14 mouse cellular contexts compared by ENCODE assay signal in genomic region chr17:10529329-10529955, GRCm38 (mm10).
DNase-seq lines count a peak whose midpoint lies in the region; ATAC-seq and TF ChIP-seq lines count a peak whose summit lies in the region.
"Had no signal": no experiment of that assay in that cellular context is flagged by ENCODE, and none has a peak within 500 bp of the region (broad histone marks: within the 10 kb centered on the region; RNA-seq: fewer than 3 reads in every experiment).

No protein-coding gene starts in this region.

- H3K4me1 ChIP-seq in kidney, postnatal 0 days (replicated peaks; ENCODE audit: insufficient read depth, low read length), result no peaks in the 10 kb centered on the region
- peaks cover 10% of the 10 kb centered on the region; the same call in 1 of the 2 replicates for H3K4me1 ChIP-seq in midbrain, postnatal 0 days (ENCODE audit: insufficient read depth, low read length)
- H3K4me1 ChIP-seq in midbrain, embryonic 13.5 days (replicated peaks), result peaks cover 15% of the 10 kb centered on the region; the same call in 1 of the 2 replicates
- no peaks in the 10 kb centered on the region for H3K4me1 ChIP-seq in thymus, adult 2 months (replicated peaks; ENCODE audit: control insufficient read depth, insufficient read depth, low read length)

- DNase-seq in kidney, postnatal 0 days (ENCODE audit: low spot score), result peak; percentile 43
- DNase-seq in kidney, adult 11 months, result no peak
- DNase-seq in midbrain, postnatal 0 days (ENCODE audit: low spot score), result no peak
- peak; percentile 57 for DNase-seq in R1 (ENCODE audit: low read depth, low spot score)
- peak; percentile 43 for DNase-seq in gastrocnemius, postnatal 14 days
- no peak for DNase-seq in thymus, adult 2 months
- DNase-seq: cerebellum, adult 9-11 months; left cerebral cortex, postnatal 4 days had no signal

- no peak for TF ChIP-seq POLR2A in thymus, adult 2 months (IDR thresholded peaks at IDR 0.05; ENCODE audit: control insufficient read depth, extremely low read depth, insufficient read depth, low read length, poor library complexity)

- H3K4me3 ChIP-seq in kidney, postnatal 0 days (replicated peaks; ENCODE audit: low read depth, low read length), result no peak overlapping the region
- H3K4me3 ChIP-seq in midbrain, postnatal 0 days (ENCODE audit: low read depth, low read length), result no peak overlapping the region
- H3K4me3 ChIP-seq in midbrain, embryonic 13.5 days (replicated peaks), result no peak overlapping the region
- no peak overlapping the region for H3K4me3 ChIP-seq in thymus, adult 2 months (ENCODE audit: control insufficient read depth, insufficient read depth, low read length)
- H3K4me3 ChIP-seq: embryonic facial prominence, embryonic 13.5 days; heart, embryonic 10.5 days had no signal

- 37% methylated on average over 3 of the region's 3 CpGs for WGBS in kidney, postnatal 0 days
- 83% methylated on average over 3 of the region's 3 CpGs for WGBS in midbrain, postnatal 0 days
- 73% methylated on average over 3 of the region's 3 CpGs for WGBS in midbrain, embryonic 13.5 days
- 71% methylated on average over 3 of the region's 3 CpGs for WGBS in thymus, adult 2 months

- H3K36me3 ChIP-seq in kidney, postnatal 0 days (ENCODE audit: insufficient read depth, low read length), result no peaks in the 10 kb centered on the region
- no peaks in the 10 kb centered on the region for H3K36me3 ChIP-seq in midbrain, postnatal 0 days (ENCODE audit: insufficient read depth, low read length)
- H3K36me3 ChIP-seq in midbrain, embryonic 13.5 days, result no peaks in the 10 kb centered on the region
- H3K36me3 ChIP-seq in thymus, adult 2 months (ENCODE audit: control insufficient read depth, insufficient read depth, low read length), result no peaks in the 10 kb centered on the region
- H3K36me3 ChIP-seq: embryonic facial prominence, embryonic 13.5 days; heart, embryonic 10.5 days had no signal

- H3K27me3 ChIP-seq in kidney, postnatal 0 days (ENCODE audit: insufficient read depth, low read length), result no peaks in the 10 kb centered on the region
- no peaks in the 10 kb centered on the region for H3K27me3 ChIP-seq in midbrain, postnatal 0 days (ENCODE audit: insufficient read depth, low read length)
- no peaks in the 10 kb centered on the region for H3K27me3 ChIP-seq in midbrain, embryonic 13.5 days
- H3K27me3 ChIP-seq in thymus, adult 2 months (ENCODE audit: control insufficient read depth, insufficient read depth, low read length), result no peaks in the 10 kb centered on the region

- H3K4me2 ChIP-seq in kidney, postnatal 0 days (ENCODE audit: low read length), result no peak overlapping the region
- H3K4me2 ChIP-seq in midbrain, postnatal 0 days (ENCODE audit: low read depth, low read length, poor library complexity, severe bottlenecking), result no peak overlapping the region
- H3K4me2 ChIP-seq in midbrain, embryonic 13.5 days (replicated peaks), result no peak overlapping the region
- H3K4me2 ChIP-seq: embryonic facial prominence, embryonic 13.5 days; hindbrain, embryonic 14.5 days had no signal

- no peak for ATAC-seq in kidney, postnatal 0 days (replicated peaks; ENCODE audit: low FRiP score, low read depth)
- ATAC-seq in midbrain, postnatal 0 days (ENCODE audit: low FRiP score), result no peak
- ATAC-seq in midbrain, embryonic 13.5 days, result no peak

- no peak overlapping the region for H3K27ac ChIP-seq in kidney, postnatal 0 days
- no peak overlapping the region for H3K27ac ChIP-seq in midbrain, postnatal 0 days (ENCODE audit: low read depth, low read length)
- H3K27ac ChIP-seq in midbrain, embryonic 13.5 days, result no peak overlapping the region
- H3K27ac ChIP-seq in thymus, adult 2 months (ENCODE audit: control insufficient read depth, insufficient read depth, low read length), result no peak overlapping the region
- H3K27ac ChIP-seq: embryonic facial prominence, embryonic 13.5 days; heart, embryonic 10.5 days; hindbrain, embryonic 14.5 days; macrophage had no signal

- H3K9ac ChIP-seq in kidney, postnatal 0 days (ENCODE audit: low read depth, low read length), result no peak overlapping the region
- no peak overlapping the region for H3K9ac ChIP-seq in midbrain, postnatal 0 days (replicated peaks; ENCODE audit: low read length, poor library complexity, severe bottlenecking)
- no peak overlapping the region for H3K9ac ChIP-seq in midbrain, embryonic 13.5 days (replicated peaks)
- H3K9ac ChIP-seq: embryonic facial prominence, embryonic 13.5 days; forebrain, postnatal 0 days; hindbrain, embryonic 14.5 days had no signal

- peak; percentile 52 for TF ChIP-seq CTCF in kidney, postnatal 0 days (IDR thresholded peaks at IDR 0.05; ENCODE audit: low read depth)
- peak; percentile 32 for TF ChIP-seq CTCF in midbrain, postnatal 0 days (IDR thresholded peaks at IDR 0.05)
- TF ChIP-seq CTCF in thymus, adult 2 months (IDR thresholded peaks at IDR 0.05; ENCODE audit: borderline replicate concordance, control insufficient read depth, extremely low read depth, insufficient read depth, low read length, poor library complexity), result no peak

- intact Hi-C loops in gastrocnemius, postnatal 14 days (cut with DNase I; ENCODE audit: low total_unique reads), result no loop called here

- H3K9me3 ChIP-seq in kidney, postnatal 0 days (replicated peaks; ENCODE audit: low read length), result no peaks in the 10 kb centered on the region
- H3K9me3 ChIP-seq in midbrain, postnatal 0 days (ENCODE audit: low read length), result no peaks in the 10 kb centered on the region
- no peaks in the 10 kb centered on the region for H3K9me3 ChIP-seq in midbrain, embryonic 13.5 days
- H3K9me3 ChIP-seq: embryonic facial prominence, embryonic 13.5 days; heart, embryonic 10.5 days had no signal

Comparison
In these comparisons a context has a peak if more than half of its experiments do, and no peak if none do; other contexts are left out.
1. DNase-seq: peak in kidney, postnatal 0 days (single experiment), R1 (single experiment) and gastrocnemius, postnatal 14 days (single experiment); none in kidney, adult 11 months (single experiment), midbrain, postnatal 0 days (single experiment) and thymus, adult 2 months (single experiment).